Mouse (Mus musculus) C2C12 (cell line): ENCODE measurements at regions not wholly inside any gene's neighbourhood (a gene's known extent, or its start where the extent isn't known, plus 50 kb on each side); places are given as distances from the start of the nearest gene placed in this dataset.

Experiments
- CEBPB ChIP-seq: IDR thresholded peaks from one replicate; pipeline ENCODE4 v1.6.1; 2011; ENCODE audit warnings: low read depth, mild to moderate bottlenecking, control low read depth, moderate library complexity
- CTCF ChIP-seq: IDR thresholded peaks from one replicate; pipeline ENCODE4 v1.5.1; 2011; ENCODE audit not compliant: control insufficient read depth, insufficient read depth, insufficient read length
- FOSL1 ChIP-seq: IDR thresholded peaks from one replicate; pipeline ENCODE4 v1.8.0; 2011; ENCODE audit warnings: mild to moderate bottlenecking, low read length; ENCODE audit not compliant: poor library complexity, insufficient read depth, severe bottlenecking
- MAX ChIP-seq: IDR thresholded peaks from one replicate; pipeline ENCODE4 v1.6.1; 2011; ENCODE audit warnings: mild to moderate bottlenecking, control low read depth
- MYOD1 ChIP-seq: IDR thresholded peaks from one replicate; pipeline ENCODE4 v1.6.1; 2011; ENCODE audit warnings: low read depth; ENCODE audit not compliant: control insufficient read depth, insufficient read length
- MYOG ChIP-seq: IDR thresholded peaks from one replicate; pipeline ENCODE4 v1.6.1; 2011; ENCODE audit not compliant: control insufficient read depth, insufficient read length; ENCODE audit errors: extremely low read depth
- USF1 ChIP-seq: IDR thresholded peaks from one replicate; pipeline ENCODE4 v1.6.1; 2011; ENCODE audit warnings: low read depth, mild to moderate bottlenecking, control low read depth, moderate library complexity

DNA sequence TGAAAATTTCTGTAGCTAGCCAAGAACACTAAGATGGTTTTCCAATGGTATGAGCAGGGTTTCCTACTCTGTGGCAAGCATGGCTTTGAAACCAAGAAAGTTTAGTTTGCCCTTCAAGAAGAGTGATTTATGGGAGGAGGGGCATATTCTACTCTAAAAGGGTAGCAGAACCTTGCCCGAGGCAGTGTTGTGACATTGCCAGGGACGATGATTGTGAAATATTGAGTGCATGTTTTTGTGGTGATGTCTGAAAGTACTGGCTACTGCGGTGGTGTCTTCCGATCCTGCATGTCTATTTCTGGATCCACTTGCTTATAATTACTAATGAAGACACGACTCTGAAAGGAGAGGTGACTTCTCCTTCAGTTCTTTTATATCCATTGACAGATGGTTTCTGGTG lies 439.1 kb upstream of the Mef2c start:
- TF ChIP-seq USF1 = no peak
- TF ChIP-seq CTCF = no peak
- TF ChIP-seq MAX = no peak
- TF ChIP-seq MYOG = no peak
- TF ChIP-seq CEBPB = peak; percentile 14
- TF ChIP-seq MYOD1 = no peak
- no peak for TF ChIP-seq FOSL1
